ENCODE assay signal across 27 mouse cellular contexts in genomic region chr8:36042594-36042993, GRCm38 (mm10).
DNase-seq lines count a peak whose midpoint lies in the region; ATAC-seq lines count a peak whose summit lies in the region.
"Had no signal": no experiment of that assay in that cellular context is flagged by ENCODE, and none has a peak within 500 bp of the region (broad histone marks: within the 10 kb centered on the region; RNA-seq: fewer than 3 reads in every experiment).

No protein-coding gene starts in this region.

- peaks cover 21% of the 10 kb centered on the region for H3K9me3 ChIP-seq in megakaryocyte, embryonic 14.5 days
- H3K9me3 ChIP-seq: embryonic facial prominence, embryonic 13.5 days; embryonic facial prominence, embryonic 15.5 days; forebrain, embryonic 12.5 days; G1E had no signal

- peaks cover 11% of the 10 kb centered on the region for H3K4me1 ChIP-seq in megakaryocyte, embryonic 14.5 days
- H3K4me1 ChIP-seq: embryonic facial prominence, embryonic 13.5 days; embryonic facial prominence, embryonic 15.5 days; forebrain, embryonic 10.5 days; forebrain, embryonic 12.5 days had no signal

- H3K36me3 ChIP-seq in megakaryocyte, embryonic 14.5 days (replicated peaks; ENCODE audit: low read length) = no peaks in the 10 kb centered on the region
- H3K36me3 ChIP-seq: embryonic facial prominence, embryonic 13.5 days; embryonic facial prominence, embryonic 15.5 days; forebrain, embryonic 10.5 days; forebrain, embryonic 12.5 days; G1E had no signal

- ATAC-seq in common myeloid progenitor, adult 5-6 weeks (replicated peaks; ENCODE audit: low read depth, poor library complexity, severe bottlenecking) = peak; percentile 80
- peak; percentile 62 to 69; a peak in 2 of 4 replicates for ATAC-seq in hematopoietic stem cell, adult 5-6 weeks (replicated peaks in 1 of 2; ENCODE audit: insufficient read depth in 1 of 2, low FRiP score in 2 of 2, low TSS enrichment in 1 of 2, low read depth in 1 of 2, poor library complexity in 2 of 2, severe bottlenecking in 2 of 2)
- ATAC-seq: activated CD4-positive, CD25-positive, alpha-beta regulatory T cell, adult 4 months; CD4-positive, CD25-positive, alpha-beta regulatory T cell, adult 4 months; forebrain, embryonic 14.5 days; forebrain, embryonic 16.5 days; Patski had no signal

- no peak for DNase-seq in layer of hippocampus, adult 9-10 months (ENCODE audit: low spot score)
- DNase-seq in frontal cortex, postnatal 25 days (ENCODE audit: low spot score in 2 of 2) = no peak
- no peak for DNase-seq in heart, adult 8-10 months (ENCODE audit: low spot score)
- DNase-seq: adrenal gland, adult 8-10 months; adrenal gland, postnatal 14 days; adrenal gland, postnatal 36 days; B cell, adult 2 months; cerebellum, adult 11-12 months; cerebellum, adult 2 months; cerebellum, adult 9-10 months; cerebellum, postnatal 10 days; cerebellum, postnatal 25 days; embryo, embryonic 11 days had no signal

- H3K4me3 ChIP-seq in megakaryocyte, embryonic 14.5 days (replicated peaks) = peak overlapping the region; percentile 17
- H3K4me3 ChIP-seq: embryonic facial prominence, embryonic 13.5 days; embryonic facial prominence, embryonic 15.5 days; erythroblast, embryonic 14.5 days; forebrain, embryonic 10.5 days; forebrain, embryonic 12.5 days had no signal

- peaks cover 68% of the 10 kb centered on the region for H3K27me3 ChIP-seq in megakaryocyte, embryonic 14.5 days (replicated peaks)
- H3K27me3 ChIP-seq: embryonic facial prominence, embryonic 13.5 days; embryonic facial prominence, embryonic 15.5 days; forebrain, embryonic 12.5 days; Patski had no signal
